In the genomic region with DNA sequence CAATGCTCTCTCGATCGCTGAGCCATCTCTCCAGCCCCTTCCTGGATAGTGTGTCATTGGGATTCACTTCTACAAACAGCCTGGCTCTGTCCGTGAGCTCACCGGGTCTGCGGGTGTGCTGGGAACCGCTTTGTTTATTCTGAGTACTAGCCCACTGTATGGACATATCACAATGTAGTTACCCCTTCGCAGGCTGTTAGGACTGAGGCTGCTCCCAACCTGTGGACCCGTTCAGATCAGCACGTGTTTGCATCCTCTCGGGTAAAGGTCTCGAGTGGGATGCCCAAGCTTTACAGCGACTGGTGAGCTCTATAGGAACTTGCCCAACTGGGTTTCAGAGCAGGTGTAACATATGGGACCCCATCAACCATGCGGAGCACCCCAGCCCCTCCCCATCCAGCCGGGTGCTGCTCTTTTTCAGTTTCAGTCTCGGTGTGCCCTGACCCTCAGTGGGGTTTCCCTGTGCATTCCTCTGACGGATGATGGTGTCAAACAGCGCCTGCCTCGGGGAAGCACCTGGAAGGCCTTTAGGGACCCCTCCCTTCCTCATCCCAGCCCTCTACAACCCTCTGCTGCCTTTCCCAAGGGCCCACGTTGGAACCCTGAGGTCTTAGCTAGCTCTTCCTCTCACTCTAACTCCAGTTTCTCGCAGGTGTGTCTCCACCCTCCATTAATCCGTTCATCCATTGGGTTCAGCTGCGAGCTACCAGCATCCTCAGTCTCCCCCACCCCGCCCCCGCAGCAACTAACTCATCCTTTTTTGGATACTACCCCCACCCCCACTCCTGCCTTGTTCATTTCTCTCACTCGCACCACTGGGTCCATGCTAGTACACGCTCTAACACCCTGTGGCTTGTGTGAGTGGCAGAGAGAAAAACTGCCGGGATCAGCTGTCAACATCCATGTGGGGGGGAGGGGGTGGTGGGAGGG, we compare ENCODE assay signal across 1 mouse cellular context.
TF ChIP-seq lines count a peak whose summit lies in the region.

No protein-coding gene starts in this region.

TF ChIP-seq in CH12.LX, 34 proteins besides CTCF, POLR2A, EP300 and RAD21 (continued from another document):
- TF ChIP-seq MAFK (IDR thresholded peaks at IDR 0.05; ENCODE audit: insufficient replicate concordance, low read length) (0 out of 2 replicates have a peak, but pooled peaks have one; percentile 10), ZC3H11A (IDR thresholded peaks at IDR 0.05; ENCODE audit: low read depth, low read length) (no peak), HCFC1 (IDR thresholded peaks at IDR 0.05; ENCODE audit: low read depth, low read length) (peak; percentile 49), JUN (IDR thresholded peaks at IDR 0.05; ENCODE audit: insufficient read depth, low read depth, low read length) (no peak), KAT2A (IDR thresholded peaks at IDR 0.05; ENCODE audit: insufficient replicate concordance, low read length) (no peak), SMC3 (IDR thresholded peaks at IDR 0.05; ENCODE audit: low read depth, low read length) (no peak; the same call in 1 of the 2 replicates), USF1 (IDR thresholded peaks at IDR 0.05; ENCODE audit: low read depth, low read length) (no peak), ZNF384 (IDR thresholded peaks at IDR 0.05; ENCODE audit: low read depth, low read length) (no peak), MXI1 (IDR thresholded peaks at IDR 0.05; ENCODE audit: low read depth, low read length) (peak; percentile 64; the same call in 1 of the 2 replicates), E2F4 (IDR thresholded peaks at IDR 0.05; ENCODE audit: insufficient replicate concordance, low read depth, low read length) (no peak), RCOR1 (conservative IDR thresholded peaks at IDR 0.05; ENCODE audit: low read depth, low read length) (peak; percentile 75), UBTF (IDR thresholded peaks at IDR 0.05; ENCODE audit: low read depth, low read length) (no peak), JUND (conservative IDR thresholded peaks at IDR 0.05; ENCODE audit: low read depth, low read length) (0 out of 2 replicates have a peak, but pooled peaks have one; percentile 23), IRF4 (IDR thresholded peaks at IDR 0.05; ENCODE audit: low read depth, low read length) (peak; percentile 86), USF2 (conservative IDR thresholded peaks at IDR 0.05; ENCODE audit: low read depth, low read length) (no peak), TCF12 (IDR thresholded peaks at IDR 0.05; ENCODE audit: low read depth, low read length) (peak; percentile 96), MAZ (IDR thresholded peaks at IDR 0.05; ENCODE audit: low read depth, low read length) (peak; percentile 66), ELF1 (IDR thresholded peaks at IDR 0.05; ENCODE audit: low read depth, low read length) (no peak; the same call in 1 of the 2 replicates), ZKSCAN1 (IDR thresholded peaks at IDR 0.05; ENCODE audit: borderline replicate concordance, low read depth, low read length) (no peak), GABPA (IDR thresholded peaks at IDR 0.05; ENCODE audit: insufficient replicate concordance, low read depth, low read length) (no peak), BHLHE40 (IDR thresholded peaks at IDR 0.05; ENCODE audit: low read depth, low read length) (peak; percentile 73), MEF2A (IDR thresholded peaks at IDR 0.05; ENCODE audit: borderline replicate concordance, low read depth, low read length) (peak; percentile 77; the same call in 1 of the 2 replicates), TBP (conservative IDR thresholded peaks at IDR 0.05; ENCODE audit: low read depth, low read length) (no peak)
TF ChIP-seq in CH12.LX: peak in this region for 18.
